Mouse (Mus musculus): ENCODE measurements around the gene Mrpl54.
"Not testable (repeated sequence)": the region's sequence is repeated elsewhere in the genome, so short reads cannot be mapped to it uniquely, and the experiment has no call there.

Gene Mrpl54

DNA sequence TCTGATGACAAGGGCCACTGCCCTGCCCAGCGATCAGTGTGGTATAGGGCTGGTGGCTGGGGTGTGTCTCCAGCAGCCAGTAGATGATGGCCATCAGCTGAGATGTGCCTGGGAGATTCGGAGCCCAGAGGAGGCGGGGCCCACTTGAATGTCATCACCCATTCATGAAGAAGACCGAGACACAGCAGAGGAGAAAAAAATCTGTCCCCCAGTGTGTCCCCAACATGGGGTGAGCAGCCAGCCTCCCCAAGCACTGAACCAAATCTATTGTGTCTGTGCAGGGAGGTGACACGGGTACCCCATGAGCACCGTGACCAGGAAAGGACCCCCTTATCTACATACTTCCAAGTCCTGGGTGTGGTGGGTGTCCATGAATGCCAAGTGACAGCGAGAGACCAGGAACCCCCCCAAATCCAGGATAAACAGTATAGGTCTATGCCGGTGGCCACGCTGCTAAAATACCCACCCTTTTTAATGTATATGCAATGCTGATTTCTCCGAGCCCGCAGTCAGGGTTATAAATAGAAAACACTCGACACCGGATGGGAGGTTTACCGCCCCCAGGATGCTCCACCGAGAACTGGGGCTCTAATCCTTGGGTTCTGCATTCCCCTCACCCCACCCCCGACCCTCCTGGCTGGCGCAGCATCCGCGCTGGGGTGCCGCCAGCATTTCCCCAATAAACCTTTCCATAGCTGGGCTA, 36.8 kb downstream of the Mrpl54 start:
- DNase-seq (ENCODE audit: low spot score in 2 of 2) = no peak

DNA sequence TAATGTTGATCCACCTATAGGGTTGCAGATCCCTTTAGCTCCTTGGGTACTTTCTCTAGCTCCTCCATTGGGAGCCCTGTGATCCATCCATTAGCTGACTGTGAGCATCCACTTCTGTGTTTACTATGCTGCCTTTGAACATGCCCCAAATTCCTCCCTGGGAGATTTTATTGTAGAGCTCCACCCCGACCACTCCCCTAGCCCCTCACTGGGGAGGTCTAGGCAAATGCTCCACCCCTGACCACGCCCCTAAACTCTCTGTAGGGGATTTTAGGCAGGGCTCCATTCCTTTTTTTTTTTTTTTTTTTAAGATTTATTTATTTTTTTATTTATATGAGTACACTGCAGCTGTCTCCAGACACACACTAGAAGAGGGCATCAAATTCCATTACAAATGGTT, 43.0 kb downstream of the Mrpl54 start:
- not testable (repeated sequence) for DNase-seq (ENCODE audit: low spot score in 2 of 2)

DNA sequence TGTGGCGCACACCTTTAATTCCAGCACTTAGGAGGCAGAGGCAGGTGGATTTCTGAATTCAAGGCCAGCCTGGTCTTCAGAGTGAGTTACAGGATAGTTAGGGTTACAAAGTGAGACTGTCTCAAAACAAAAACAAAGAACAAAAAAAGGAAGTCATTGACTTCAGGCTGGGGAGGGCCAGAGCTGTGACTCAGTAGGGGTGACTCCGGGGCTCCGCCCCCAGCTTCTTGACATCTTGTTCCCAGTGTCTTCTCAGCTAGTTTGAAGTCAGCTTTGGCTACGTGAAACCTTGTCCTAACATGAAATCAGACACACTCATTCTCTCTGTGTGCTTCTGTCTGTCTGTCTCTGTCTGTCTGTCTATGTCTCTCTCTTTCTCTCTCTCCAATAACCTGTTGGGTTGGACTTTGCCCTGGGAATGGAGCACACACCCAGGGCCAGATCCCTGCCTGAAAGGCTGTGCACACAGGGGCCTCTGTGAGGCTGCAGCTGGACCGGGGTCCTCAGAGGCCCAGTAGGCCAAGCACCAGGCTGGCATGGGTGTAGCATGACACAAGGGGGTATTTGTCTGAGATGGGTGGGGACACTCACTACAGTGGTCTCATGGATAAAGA, 45.2 kb downstream of the Mrpl54 start:
- DNase-seq (ENCODE audit: low spot score in 2 of 2) = no peak

DNA sequence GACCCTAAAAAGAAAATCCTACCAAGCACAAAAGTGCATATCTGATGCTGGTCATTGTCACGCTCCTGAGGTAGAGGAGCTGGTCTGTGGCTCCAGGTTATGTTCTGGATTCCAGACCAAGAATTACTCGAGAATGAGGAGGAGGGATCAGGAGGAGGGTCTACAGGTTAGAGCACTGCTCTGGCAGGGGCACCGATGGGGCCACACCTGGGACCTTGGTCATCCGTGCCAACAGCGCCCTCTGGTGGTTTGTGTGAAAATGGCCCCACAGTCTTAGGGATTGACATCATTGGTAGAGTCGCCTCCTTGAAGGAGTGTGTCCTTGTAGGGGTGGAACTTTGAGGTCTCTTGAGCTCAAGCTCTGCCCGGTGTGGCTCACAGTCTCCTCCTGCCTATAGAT, 48.8 kb downstream of the Mrpl54 start:
- DNase-seq (ENCODE audit: low spot score in 2 of 2) = peak in 1 of 2 experiments; percentile 48

DNA sequence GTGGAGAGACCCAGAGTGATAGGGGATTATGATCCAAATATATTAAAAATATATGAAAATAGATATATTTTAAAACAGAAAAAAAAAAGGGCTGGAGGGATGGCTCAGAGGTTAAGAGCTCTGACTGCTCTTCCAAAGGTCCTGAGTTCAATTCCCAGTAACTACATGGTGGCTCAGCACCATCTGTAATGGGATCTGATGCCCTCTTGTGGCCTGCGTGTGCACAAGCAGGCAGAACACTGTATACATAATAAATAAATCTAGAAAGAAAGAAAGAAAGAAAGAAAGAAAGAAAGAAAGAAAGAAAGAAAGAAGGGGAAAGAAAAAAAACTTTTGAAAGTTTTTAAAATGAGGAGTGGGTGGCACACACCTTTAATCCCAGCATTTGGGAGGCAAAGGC, 49.5 kb downstream of the Mrpl54 start:
- not testable (repeated sequence) for DNase-seq (ENCODE audit: low spot score in 2 of 2)

DNA sequence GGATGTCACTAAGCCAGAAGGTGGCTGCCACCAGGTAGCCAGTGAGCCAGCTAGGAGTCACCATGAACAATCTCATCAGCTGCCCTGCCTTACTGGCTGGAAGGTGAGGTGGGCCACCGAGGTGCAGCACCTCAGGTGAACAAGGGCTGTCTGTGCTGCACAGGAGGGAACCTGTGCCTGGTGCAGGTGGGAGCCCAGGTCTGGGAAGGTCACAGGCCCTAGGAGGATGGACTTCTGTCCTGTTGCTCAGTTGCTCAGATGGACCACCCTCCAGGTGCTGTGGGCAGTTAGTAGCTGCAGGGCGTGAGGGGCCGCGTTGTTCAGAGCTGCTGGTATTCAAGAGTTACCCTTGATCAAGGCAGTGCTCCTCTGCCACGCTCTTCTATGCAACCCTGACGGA, 49.9 kb downstream of the Mrpl54 start:
- DNase-seq (ENCODE audit: low spot score in 2 of 2) = no peak

DNA sequence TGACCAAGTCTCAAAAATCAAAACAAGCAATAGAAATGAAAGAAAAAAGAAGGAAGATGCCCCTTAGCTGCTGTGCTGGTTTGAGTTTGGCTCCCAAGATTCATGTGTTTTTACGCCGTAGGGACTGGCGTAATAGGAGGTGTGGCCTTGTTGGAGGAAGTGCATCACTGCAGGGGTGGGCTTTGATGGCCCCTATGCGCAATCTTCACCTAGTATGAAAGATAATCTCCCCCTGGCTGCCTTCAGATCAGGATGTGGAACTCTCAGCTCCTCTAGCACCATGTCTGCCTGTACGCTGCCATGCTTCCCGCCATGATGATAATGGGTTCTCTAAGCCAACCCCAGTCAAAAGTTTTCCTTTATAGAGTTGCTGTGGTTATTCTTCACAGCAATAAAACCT, 50.5 kb downstream of the Mrpl54 start:
- no peak for DNase-seq (ENCODE audit: low spot score in 2 of 2)
